In genomic region chr14:14702399-14703345, GRCm38 (mm10) we compare ENCODE assay signal across 7 mouse cellular contexts. TPM values are rescaled to one million over a fixed set of nuclear protein-coding genes. Genes with fewer than 3 reads are reported as not detected.
DNase-seq lines count a peak whose midpoint lies in the region; ATAC-seq lines count a peak whose summit lies in the region.

No protein-coding gene starts in this region.

- peak; percentile 95 for ATAC-seq in embryonic facial prominence, embryonic 11.5 days (replicated peaks; ENCODE audit: insufficient number of reproducible peaks, low FRiP score, low TSS enrichment, low read depth)
- ATAC-seq in granulocyte monocyte progenitor cell, adult 5-6 weeks (replicated peaks; ENCODE audit: poor library complexity, severe bottlenecking) = peak; percentile 93
- ATAC-seq in midbrain, embryonic 13.5 days = peak; percentile 96

- peak overlapping the region; percentile 98 for H3K9ac ChIP-seq in embryonic facial prominence, embryonic 11.5 days (replicated peaks; ENCODE audit: low read length)
- H3K9ac ChIP-seq in midbrain, embryonic 13.5 days (replicated peaks) = peak overlapping the region; percentile 98

- H3K27me3 ChIP-seq in embryonic facial prominence, embryonic 11.5 days (ENCODE audit: control insufficient read depth, insufficient read depth, low read length) = no peaks in the 10 kb centered on the region
- no peaks in the 10 kb centered on the region for H3K27me3 ChIP-seq in limb, embryonic 10.5 days (ENCODE audit: low read depth, poor library complexity, severe bottlenecking)
- no peaks in the 10 kb centered on the region for H3K27me3 ChIP-seq in midbrain, embryonic 13.5 days

- under 1% methylated on average over 45 of the region's 85 CpGs for WGBS in embryonic facial prominence, embryonic 11.5 days
- under 1% methylated on average over 70 of the region's 85 CpGs for WGBS in limb, embryonic 10.5 days
- WGBS in midbrain, embryonic 13.5 days = under 1% methylated on average over 50 of the region's 85 CpGs

- H3K36me3 ChIP-seq in embryonic facial prominence, embryonic 11.5 days (replicated peaks; ENCODE audit: control insufficient read depth, insufficient read depth, low read depth, low read length) = no peaks in the 10 kb centered on the region
- H3K36me3 ChIP-seq in limb, embryonic 10.5 days = peaks cover 22% of the 10 kb centered on the region
- H3K36me3 ChIP-seq in midbrain, embryonic 13.5 days = no peaks in the 10 kb centered on the region

- peak overlapping the region; percentile 94 for H3K27ac ChIP-seq in embryonic facial prominence, embryonic 11.5 days (replicated peaks; ENCODE audit: low read depth, low read length)
- H3K27ac ChIP-seq in limb, embryonic 10.5 days = peak overlapping the region; percentile 99
- peak overlapping the region; percentile 98 for H3K27ac ChIP-seq in midbrain, embryonic 13.5 days

- peak; percentile 96 for DNase-seq in adrenal gland, postnatal 14 days
- peak; percentile 99 for DNase-seq in embryonic facial prominence, embryonic 11.5 days (ENCODE audit: low spot score)
- peak; percentile 86 for DNase-seq in kidney, adult 11 months
- DNase-seq in limb, embryonic 10.5 days (ENCODE audit: low spot score) = peak; percentile 93
- DNase-seq in spleen, adult 12 weeks (ENCODE audit: low spot score) = peak; percentile 64

- H3K4me1 ChIP-seq in embryonic facial prominence, embryonic 11.5 days (ENCODE audit: control insufficient read depth, insufficient read depth, low read length) = no peaks in the 10 kb centered on the region
- H3K4me1 ChIP-seq in limb, embryonic 10.5 days = peaks cover 11% of the 10 kb centered on the region
- H3K4me1 ChIP-seq in midbrain, embryonic 13.5 days (replicated peaks) = peaks cover 26% of the 10 kb centered on the region

- peak overlapping the region; percentile 48 for H3K4me2 ChIP-seq in embryonic facial prominence, embryonic 11.5 days (ENCODE audit: low read depth, low read length)
- peak overlapping the region; percentile 73 for H3K4me2 ChIP-seq in midbrain, embryonic 13.5 days (replicated peaks)

- H3K4me3 ChIP-seq in embryonic facial prominence, embryonic 11.5 days (ENCODE audit: low read depth, low read length) = peak overlapping the region; percentile 87
- H3K4me3 ChIP-seq in limb, embryonic 10.5 days = peak overlapping the region; percentile 90
- H3K4me3 ChIP-seq in midbrain, embryonic 13.5 days (replicated peaks) = peak overlapping the region; percentile 84

- H3K9me3 ChIP-seq in embryonic facial prominence, embryonic 11.5 days (replicated peaks; ENCODE audit: control insufficient read depth, low read length) = no peaks in the 10 kb centered on the region
- no peaks in the 10 kb centered on the region for H3K9me3 ChIP-seq in limb, embryonic 10.5 days (replicated peaks)
- H3K9me3 ChIP-seq in midbrain, embryonic 13.5 days = no peaks in the 10 kb centered on the region

RNA-seq across cellular contexts. Expression of gene Slc4a7, which starts 0.6 kb away (rescaled TPM):
- 28.1 and 28.5 TPM in 2 replicates for total RNA-seq in adrenal gland, postnatal 14 days (2021)
- polyA plus RNA-seq in embryonic facial prominence, embryonic 11.5 days (2014; fragmentation: Nextera tagmentation; extraction: Ambion mirVana) = 17.0 and 17.6 TPM in 2 replicates
- 23.8 and 34.5 TPM in 2 replicates for total RNA-seq in granulocyte monocyte progenitor cell, adult 5-6 weeks (2014; fragmentation: Nextera tagmentation)
- 30.9 and 40.2 TPM in 2 replicates for total RNA-seq in granulocyte monocyte progenitor cell, adult 5-6 weeks (2017)
- polyA plus RNA-seq in limb, embryonic 10.5 days (2016; fragmentation: Nextera tagmentation; extraction: Ambion mirVana) = 30.6 and 31.7 TPM in 2 replicates
- 46.2 and 46.3 TPM in 2 replicates for polyA plus RNA-seq in midbrain, embryonic 13.5 days (2015; fragmentation: Nextera tagmentation; extraction: Ambion mirVana)

Comparison
In these comparisons a context has a peak if more than half of its experiments do, and no peak if none do; other contexts are left out.
1. Peak in every context shown above with its lines: DNase-seq, ATAC-seq, H3K4me3 ChIP-seq and H3K27ac ChIP-seq.